Mouse (Mus musculus): ENCODE results near the gene Fth1.
"Not testable (repeated sequence)": the region's sequence is repeated elsewhere in the genome, so short reads cannot be mapped to it uniquely, and the experiment has no call there.

Fth1 gene

DNA sequence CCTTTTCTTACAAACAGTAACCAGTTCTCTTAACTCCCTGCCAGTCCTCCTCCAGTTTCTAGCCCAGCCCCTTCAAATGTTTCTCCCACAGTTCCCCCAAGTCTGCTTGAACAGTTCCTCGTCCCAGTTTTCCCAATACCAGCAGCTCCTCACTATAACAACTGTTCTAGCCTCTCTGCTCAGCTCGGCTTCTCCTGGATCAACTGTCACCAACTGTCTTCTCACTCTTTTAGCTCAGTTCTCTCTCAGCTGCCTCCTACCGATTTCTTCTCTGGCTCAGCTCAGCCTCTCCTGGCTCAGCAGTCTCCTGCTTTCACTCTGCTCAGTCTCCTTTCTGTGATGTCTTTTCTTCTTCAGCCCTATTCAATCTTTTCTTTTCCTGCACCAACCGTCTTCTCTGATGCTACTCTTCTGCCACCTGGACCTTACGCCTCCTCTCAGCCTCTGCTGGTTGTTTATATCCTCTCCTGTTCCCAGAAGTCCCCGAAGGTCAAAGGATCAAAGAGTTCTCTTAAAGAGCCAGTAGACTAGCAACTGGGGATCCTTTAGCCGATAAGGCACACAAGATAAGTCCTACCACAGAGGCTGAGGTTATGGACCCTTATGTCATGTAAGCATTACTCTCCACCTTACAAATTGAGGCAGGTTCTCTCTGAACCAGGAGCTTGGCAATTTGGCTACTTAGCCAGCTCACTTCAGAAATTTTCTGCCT lies 16.0 kb upstream of the Fth1 start:
- DNase-seq = no peak

DNA sequence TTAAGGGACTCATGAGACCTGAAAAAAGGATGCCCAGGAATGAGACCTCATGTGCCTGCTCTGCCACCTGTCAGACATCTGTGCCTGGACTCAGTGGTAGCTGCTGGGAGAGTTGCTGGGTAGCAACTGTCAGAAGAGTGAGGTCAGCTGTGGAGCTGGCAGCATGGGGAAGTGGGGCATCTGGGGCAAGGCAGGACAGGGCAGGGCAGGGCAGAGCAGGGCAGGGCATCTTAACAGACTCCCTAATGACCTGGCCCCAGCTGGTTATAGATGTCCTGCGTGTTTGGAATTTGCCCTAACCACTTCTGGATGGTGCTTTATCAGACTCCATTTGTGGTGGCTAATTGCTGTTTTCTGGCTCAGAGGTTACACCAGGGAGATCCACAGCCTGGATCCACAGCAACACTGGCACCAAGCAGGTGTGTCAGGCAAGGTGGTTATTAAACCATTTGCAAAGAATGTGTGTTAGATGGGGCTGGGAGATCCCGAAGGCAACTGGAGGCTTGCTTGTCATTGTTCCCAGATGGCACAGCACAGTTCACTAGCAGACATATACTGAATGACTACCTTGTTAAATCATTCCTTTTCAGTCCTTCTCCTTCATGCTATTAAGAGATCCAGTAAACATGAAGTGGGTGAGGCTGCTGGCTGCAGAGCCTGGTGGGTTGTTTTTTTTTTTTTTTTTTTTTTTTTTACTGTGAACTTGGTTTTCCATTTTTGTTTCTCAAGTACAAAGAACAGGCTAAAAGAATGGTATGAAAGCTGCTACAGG lies 14.1 kb upstream of the Fth1 start:
- DNase-seq = no peak

DNA sequence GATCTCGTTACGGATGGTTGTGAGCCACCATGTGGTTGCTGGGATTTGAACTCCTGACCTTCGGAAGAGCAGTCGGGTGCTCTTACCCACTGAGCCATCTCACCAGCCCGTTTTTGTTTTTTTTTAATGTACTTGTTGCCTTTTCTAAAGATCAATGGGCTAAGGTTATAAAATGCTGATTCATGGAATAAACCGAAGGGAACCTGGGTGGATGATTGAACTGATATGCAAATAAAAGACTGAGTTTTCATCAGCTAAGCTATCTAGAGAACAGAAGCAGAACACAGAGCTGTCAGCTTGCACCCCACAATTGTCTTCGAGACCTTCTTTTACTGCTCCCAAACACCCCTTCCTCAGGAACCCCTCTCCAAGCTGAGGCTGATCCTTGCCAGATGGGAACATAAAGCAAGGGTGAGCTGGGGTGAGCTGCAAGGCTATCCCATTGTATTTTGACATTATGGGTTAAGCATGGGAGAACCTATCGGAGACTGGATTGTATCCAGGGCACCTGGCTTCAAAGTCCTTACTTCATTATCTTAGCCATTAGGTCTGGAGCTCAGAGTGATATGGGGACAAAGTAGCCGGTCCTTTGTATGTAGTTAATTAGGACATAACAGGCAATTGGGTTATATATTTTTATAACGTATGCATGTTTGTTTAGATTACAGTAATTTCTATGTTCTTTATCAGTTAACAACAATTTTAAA lies 12.2 kb upstream of the Fth1 start:
- DNase-seq = no peak

DNA sequence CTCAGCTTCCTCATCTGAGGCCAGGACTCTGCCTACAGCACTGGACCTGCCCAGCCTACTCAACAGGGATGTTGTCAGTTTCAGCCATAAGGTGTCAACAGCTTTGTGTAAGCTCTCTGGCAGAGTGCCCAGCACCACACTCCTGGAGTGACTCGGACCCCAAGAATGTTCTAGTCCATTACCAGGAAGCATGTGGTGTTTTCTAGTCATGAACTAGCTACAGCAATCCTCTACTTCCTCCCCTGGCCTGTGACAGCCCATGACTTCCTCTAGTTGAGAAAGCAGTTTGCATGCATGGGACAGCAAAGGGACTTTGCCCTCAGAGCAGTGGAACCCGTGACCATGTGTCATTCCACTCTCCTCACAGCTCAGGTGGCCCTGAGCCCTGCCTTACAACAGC lies 5.5 kb upstream of the Fth1 start:
- DNase-seq = not testable (repeated sequence)

DNA sequence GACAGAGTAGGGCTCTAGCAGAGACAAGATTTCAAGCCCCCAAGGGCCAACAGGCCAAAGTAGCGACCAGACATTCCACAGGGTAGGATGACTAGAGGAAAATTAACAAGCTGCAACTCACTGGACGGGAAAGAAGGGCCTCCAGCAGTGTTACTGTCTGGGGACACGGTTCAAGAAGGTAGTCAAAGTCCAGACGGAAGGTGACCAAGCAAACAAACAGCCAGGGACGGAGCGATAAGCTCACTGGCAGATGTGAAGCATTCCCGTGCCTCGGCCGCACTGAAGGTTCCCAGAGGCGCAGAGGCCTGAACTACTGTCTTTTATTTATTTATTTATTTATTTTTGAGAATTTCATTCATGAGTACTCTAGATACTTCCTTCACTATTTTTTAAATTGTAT lies 3.3 kb upstream of the Fth1 start:
- no peak for DNase-seq

DNA sequence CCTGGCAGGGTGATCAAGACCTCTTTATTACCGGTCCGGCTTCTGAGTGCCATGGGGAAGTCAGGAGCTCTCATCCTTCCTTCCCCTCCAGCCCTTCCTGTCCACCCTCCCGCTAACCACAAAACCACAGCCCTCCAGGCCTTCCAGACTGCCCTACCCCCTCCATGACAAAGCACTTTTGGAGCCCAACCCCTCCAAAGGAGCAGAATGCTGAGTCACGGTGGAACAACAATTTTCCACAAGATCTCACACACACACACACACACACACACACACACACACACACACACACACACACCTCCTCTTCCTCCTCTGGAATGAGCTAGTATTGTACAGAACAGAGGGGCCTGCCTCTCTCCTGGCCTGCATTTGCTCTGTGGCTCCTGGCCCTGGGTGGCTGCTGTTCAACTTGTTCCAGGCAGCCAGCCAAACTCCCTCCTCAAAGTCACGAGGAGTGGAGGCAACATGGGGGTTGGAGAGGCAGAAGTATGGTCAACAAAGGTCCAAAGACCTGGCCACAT lies 1.9 kb upstream of the Fth1 start:
- no peak for DNase-seq

DNA sequence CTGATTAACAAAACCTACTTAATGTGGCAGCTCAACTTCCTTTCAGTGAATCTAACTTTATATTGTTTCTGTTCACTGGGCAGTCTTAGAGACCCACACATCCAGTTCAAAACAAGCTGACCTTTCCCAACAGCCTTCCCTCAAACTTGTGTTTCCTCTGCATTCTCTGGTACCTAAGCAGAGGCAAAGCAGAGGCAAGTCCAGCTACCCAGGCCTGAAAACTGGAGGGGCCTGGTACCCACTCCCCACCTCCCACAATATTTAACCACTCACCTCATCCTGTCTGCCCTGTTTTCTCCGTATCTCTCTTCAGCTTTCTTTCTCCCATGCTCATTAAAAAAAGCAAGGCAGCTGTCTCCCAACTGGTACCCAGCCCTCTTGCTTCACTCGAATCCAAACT lies 1.2 kb upstream of the Fth1 start:
- DNase-seq = no peak

DNA sequence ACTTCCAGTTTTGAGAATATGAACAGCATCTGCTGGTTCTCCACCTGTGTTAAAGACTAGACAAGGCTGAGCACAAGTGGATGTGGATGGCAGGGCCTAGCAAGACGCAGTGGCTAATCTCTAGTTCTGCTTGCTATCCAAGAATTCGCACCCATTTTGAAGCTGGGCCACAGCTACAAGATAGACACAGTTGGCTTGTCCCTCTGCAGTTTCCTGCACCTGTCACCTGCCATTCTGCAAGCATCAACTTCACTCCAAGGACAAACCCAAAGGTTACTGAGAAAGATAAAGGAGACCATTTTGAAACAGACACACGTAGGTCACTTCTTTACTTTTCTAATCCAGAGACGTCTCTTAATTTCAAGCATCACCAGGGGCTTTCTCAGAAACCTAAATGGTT lies 1.2 kb downstream of the Fth1 start:
- DNase-seq = peak in 1 of 2 experiments; percentile 10

DNA sequence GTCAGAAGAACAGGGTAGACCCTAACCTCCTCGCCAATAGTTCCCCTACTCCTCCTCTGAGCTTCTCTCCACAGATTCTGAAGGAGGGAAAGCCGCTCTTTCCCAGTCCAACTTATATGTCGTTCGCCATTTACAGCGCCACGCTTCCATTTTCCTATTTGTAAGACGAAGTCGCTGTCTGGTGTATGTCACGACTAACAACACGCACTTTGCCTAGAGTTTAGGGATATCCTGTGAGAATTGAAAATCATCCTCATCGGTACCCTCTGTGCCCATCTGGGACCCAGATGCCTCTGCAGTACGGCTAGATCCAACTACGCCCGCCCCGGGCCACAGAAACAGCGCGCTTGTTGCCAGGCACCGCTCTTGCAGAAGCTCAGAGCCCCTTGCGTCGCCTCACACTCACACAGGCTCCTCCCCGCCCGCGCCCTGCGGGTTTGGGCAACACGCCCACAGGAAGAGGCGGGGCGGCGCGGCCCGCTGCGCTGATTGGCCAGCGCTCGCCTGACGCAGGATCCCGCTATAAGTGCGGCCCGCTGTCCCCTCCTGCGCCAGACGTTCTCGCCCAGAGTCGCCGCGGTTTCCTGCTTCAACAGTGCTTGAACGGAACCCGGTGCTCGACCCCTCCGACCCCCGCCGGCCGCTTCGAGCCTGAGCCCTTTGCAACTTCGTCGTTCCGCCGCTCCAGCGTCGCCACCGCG lies 1.9 kb downstream of the Fth1 start:
- peak; percentile 95 to 98 for DNase-seq

DNA sequence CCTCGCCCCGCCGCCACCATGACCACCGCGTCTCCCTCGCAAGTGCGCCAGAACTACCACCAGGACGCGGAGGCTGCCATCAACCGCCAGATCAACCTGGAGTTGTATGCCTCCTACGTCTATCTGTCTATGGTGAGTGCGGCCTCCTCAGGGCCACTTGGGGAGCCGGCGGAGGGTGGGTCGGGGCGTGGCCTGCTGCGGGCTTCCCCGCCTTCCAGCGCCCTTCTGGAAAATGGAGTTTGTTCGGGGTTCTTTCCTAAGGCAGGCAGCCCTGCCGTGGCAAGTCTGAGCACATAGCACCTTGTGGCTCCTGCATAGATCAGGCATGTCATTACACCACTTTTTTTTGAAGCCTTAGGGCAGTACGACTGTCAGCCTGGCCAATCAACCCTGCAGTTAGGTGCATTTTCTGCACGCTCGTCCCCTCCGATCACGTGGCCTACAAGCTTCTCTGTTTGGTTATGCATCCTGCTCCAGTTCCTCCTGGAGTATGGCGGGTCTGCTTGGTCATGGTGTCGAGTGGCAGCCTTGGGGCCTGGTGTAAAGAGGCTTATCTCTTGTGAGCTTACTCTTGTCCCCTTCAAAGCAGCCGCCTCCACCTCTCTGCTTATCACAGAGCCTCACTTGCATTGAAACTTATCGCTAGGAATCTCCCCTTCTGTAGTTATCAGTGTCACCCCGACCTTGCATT lies 2.6 kb downstream of the Fth1 start:
- peak; percentile 63 to 69 for DNase-seq

DNA sequence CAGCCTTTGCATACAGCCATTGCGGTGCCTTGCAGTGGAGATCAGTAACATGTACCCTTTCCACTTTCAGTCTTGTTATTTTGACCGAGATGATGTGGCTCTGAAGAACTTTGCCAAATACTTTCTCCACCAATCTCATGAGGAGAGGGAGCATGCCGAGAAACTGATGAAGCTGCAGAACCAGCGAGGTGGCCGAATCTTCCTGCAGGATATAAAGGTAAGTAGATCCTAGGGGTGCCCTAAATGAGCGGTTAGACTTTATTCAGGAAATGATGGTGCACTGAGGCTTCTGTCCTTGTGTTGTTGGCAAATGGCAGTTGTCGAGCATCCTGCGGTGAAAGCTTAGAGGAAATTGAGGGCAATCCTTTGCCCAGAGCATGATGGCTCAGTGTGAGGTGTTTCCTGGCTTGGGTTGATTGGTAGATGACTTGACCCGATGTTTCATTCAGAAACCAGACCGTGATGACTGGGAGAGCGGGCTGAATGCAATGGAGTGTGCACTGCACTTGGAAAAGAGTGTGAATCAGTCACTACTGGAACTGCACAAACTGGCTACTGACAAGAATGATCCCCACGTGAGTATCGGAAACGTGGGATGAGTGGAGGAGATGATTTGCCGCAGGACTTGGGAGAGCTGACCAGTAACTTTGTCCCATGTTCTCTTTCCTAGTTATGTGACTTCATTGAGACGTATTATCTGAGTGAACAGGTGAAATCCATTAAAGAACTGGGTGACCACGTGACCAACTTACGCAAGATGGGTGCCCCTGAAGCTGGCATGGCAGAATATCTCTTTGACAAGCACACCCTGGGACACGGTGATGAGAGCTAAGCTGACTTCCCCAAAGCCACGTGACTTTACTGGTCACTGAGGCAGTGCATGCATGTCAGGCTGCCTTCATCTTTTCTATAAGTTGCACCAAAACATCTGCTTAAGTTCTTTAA lies 4.0 kb downstream of the Fth1 start:
- DNase-seq = peak in 1 of 2 experiments; percentile 13

DNA sequence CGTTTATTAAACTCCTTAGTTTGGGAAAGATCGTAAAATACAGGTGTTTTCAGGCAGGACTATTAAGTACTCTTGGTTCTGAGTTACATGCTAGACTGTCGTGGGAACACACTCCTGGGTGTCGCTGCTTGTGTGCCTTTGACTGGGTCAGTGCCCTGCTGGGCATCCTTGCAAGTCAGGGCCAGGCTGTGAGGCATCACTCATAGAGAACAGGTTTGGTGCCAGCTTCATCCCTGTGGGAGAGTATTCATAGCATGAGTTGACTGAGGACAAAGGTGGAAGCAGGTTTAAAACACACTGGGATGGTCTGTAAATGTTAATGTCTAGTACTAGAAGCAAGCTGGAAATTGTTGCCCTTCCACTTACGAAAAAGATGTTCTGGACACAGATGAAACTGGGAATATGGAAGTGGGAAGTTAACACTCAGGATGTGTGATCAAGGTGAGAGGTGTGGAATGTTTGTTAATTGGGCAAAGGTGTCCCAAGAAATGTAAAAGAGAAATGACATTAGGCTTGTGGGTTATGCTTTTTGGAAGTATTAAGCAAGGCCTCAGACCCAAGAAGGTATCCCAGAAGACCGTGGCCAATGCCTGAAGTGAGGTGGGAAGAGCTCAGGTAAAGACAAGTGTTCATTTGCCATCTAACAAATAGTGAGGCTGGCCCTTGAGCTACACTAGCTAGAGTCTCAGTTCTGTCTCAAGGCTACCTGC lies 4.9 kb downstream of the Fth1 start:
- no peak for DNase-seq

DNA sequence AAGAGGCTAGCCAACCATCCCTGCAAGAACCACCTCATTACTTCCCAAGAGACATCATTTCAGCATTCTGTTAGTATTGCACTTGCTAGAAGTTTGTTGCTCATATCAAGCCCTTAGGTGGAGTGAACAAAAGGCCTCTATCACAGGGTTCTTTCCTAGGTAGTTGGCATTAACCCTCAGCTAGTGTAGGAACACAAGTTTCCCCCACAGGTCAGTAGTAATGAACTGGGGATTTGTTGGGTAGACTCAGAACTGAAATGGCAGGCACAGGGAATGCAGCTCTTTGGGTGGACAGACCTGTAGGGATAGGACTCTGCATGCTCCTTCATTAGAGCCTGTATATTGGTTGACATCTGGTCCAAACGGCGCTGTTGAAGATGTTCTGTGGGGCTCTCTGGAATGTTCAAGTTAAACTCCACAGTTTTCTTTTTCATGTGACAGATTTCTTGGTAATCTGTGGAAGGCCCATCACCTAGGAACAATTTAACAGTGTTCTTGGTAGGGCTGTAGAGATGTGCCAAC lies 5.6 kb downstream of the Fth1 start:
- DNase-seq = no peak

DNA sequence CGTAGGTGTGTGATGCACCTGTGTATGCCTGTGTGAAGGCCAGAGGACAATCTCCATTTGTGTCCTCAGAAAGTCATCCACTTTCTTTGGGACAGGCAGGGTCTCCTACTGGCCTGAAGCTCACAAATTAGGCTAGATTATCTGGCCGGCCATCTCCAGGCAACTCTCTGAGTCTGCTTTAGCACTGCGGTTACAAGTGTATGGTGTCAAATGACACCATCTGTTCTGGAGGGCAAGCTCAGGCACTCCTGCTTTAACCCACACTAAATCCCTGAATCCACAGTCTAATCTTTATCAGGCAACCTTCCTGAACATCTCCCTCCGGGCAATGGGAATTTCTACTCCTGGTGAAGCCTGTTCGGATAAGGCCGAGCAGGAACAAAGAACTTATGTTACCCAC lies 6.8 kb downstream of the Fth1 start:
- no peak for DNase-seq

DNA sequence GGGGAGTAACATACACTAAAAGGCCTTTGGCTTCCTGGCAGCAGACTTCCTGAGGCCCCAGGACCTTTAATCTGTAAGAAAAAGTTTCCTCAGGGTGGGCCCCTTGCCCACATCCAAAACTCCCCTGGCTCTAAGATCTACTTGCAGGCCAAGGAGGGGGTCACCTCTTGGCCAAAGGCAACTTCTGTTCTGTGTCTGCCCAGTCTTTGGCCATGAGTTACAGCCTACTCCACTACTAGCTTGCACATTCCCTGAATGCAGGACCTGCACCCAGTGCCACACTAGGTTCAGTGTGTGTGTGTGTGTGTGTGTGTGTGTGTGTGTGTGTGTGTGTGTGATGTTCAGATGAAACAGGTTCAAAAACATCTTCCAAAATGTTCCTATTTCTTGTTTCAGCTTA lies 7.2 kb downstream of the Fth1 start:
- no peak for DNase-seq

DNA sequence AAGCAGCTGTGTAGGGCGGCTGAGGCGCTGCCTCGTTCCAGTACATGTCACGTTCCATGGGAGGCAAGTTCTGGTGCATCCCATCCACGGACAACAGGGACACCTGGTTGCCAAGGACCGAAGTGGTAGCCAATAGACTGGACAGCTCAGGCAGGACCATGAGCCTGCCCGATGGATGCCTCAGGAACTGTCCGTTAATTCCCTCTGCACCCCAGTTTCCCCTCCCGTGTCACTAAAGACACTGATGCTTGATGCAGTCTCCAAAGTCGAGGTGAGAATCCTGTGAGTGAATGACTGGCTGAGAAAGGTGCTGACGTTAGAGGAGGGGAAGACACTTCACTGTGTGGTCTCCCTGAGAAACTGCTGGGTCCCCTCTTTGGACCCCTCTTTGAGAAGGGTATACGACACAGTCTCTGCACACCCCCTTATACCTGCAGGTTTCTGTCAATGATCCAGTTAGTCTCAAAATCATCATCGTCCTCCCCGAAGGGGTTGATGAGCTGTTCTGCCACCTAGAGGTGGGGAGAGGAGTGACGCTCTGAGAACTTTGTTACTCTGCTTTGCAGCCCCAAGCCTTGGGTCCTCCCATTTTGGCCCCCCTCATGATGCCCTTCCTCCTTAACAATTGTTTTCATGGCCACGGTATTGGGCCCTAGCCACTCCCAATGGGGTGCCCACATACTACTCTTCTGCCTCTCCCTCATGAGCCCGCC lies 8.9 kb downstream of the Fth1 start:
- peak; percentile 29 to 33 for DNase-seq

DNA sequence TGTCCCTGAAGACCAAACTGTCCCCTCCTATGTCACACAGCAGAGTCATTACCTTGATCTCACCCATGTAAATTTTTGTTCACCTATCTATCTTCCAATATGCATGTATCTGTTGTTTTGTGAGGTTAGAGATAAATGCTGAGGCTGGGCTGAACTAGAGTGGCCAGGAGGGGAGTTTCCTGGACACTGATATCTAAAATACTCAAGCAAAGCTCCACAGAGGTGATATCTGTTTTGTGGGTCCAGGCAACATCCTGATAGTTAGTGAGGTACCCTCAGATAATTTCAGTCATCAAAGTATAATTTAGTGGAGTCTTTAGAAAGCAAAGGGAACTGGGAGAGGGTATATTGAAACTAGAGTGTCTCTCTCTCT lies 9.5 kb downstream of the Fth1 start:
- no peak for DNase-seq

DNA sequence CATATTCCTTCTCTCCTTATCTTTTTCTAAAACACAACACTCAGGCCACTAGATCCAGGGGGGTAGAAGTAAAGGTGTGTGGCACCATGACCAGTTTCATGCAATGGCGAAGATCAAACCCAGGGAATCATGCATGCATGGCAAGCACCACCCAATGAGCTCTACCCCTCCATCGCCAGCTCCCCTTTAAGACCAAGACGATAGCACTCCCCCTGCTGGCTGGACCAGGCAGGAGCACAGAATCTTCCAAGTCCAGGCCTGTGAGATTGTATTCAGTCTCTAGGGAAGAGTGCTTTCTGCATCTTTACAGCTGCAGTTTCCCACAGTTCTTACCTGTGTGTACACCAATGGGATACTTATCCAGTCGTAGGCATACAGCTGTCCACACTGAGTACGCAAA lies 10.9 kb downstream of the Fth1 start:
- peak; percentile 76 to 80 for DNase-seq
